18 mouse cellular contexts compared by ENCODE assay signal in the genomic region with DNA sequence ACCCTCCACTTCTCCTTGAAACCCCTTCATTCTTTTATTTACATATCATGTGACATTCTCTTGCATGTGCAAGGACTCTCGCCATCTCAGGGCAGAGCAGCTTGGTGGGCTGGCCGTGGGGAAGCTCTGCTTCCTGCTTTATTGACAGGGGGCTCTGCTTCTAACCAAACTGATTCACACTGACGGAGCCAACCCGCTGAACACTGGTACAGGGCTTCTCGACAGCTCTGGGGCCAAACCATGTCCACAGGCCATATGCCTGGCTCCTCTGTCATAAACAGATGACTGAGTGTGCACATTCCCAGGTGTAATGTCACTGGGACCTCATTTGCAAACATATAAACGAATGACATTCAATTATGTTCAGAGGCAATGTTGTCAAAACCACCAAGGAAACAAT.
A peak's percentile ranks its signal among the peaks of the same experiment; 100 is the strongest.
DNase-seq lines count a peak whose midpoint lies in the region; ATAC-seq and TF ChIP-seq lines count a peak whose summit lies in the region.
"Had no signal": no experiment of that assay in that cellular context is flagged by ENCODE, and none has a peak within 500 bp of the region (broad histone marks: within the 10 kb centered on the region; RNA-seq: fewer than 3 reads in every experiment).

No protein-coding gene starts in this region.

- TF ChIP-seq CTCF in forebrain, postnatal 0 days (IDR thresholded peaks at IDR 0.05; ENCODE audit: low read depth) = no peak
- TF ChIP-seq CTCF in brain, embryonic 14.5 days (IDR thresholded peaks at IDR 0.05; ENCODE audit: borderline replicate concordance, extremely low read depth, insufficient read depth, insufficient read length) = no peak
- no peak for TF ChIP-seq CTCF in hindbrain, postnatal 0 days (IDR thresholded peaks at IDR 0.05; ENCODE audit: low read depth)

- H3K4me2 ChIP-seq in forebrain, postnatal 0 days (ENCODE audit: low read depth) = no peak overlapping the region
- H3K4me2 ChIP-seq in forebrain, embryonic 14.5 days (ENCODE audit: low read length) = no peak overlapping the region
- H3K4me2 ChIP-seq in embryonic facial prominence, embryonic 12.5 days (replicated peaks) = no peak overlapping the region
- H3K4me2 ChIP-seq in hindbrain, postnatal 0 days (ENCODE audit: low read depth, low read length) = no peak overlapping the region
- H3K4me2 ChIP-seq: heart, embryonic 11.5 days; neural tube, embryonic 13.5 days had no signal

- no peaks in the 10 kb centered on the region for H3K9me3 ChIP-seq in forebrain, postnatal 0 days (ENCODE audit: low read length)
- no peaks in the 10 kb centered on the region for H3K9me3 ChIP-seq in forebrain, embryonic 14.5 days (replicated peaks; ENCODE audit: control insufficient read depth, low read length)
- no peaks in the 10 kb centered on the region for H3K9me3 ChIP-seq in embryonic facial prominence, embryonic 12.5 days
- no peaks in the 10 kb centered on the region for H3K9me3 ChIP-seq in hindbrain, postnatal 0 days (ENCODE audit: low read length)
- H3K9me3 ChIP-seq: neural tube, embryonic 13.5 days had no signal

- H3K27ac ChIP-seq in forebrain, postnatal 0 days (ENCODE audit: low read depth, low read length) = no peak overlapping the region
- H3K27ac ChIP-seq in forebrain, embryonic 14.5 days (ENCODE audit: low read depth, low read length) = no peak overlapping the region
- no peak overlapping the region for H3K27ac ChIP-seq in embryonic facial prominence, embryonic 12.5 days
- no peak overlapping the region for H3K27ac ChIP-seq in hindbrain, postnatal 0 days
- H3K27ac ChIP-seq: macrophage; neural tube, embryonic 13.5 days had no signal

- peak; percentile 81 for ATAC-seq in forebrain, postnatal 0 days
- no peak for ATAC-seq in forebrain, embryonic 14.5 days
- ATAC-seq in embryonic facial prominence, embryonic 12.5 days (ENCODE audit: insufficient number of reproducible peaks, insufficient read depth, low FRiP score, low TSS enrichment) = 0 out of 2 replicates have a peak, but pooled peaks have one; percentile 47
- peak; percentile 58; the same call in 1 of the 2 replicates for ATAC-seq in hindbrain, postnatal 0 days

- WGBS in forebrain, postnatal 0 days = 47% methylated on average over 6 of the region's 6 CpGs
- 55% methylated on average over 6 of the region's 6 CpGs for WGBS in forebrain, embryonic 14.5 days
- WGBS in embryonic facial prominence, embryonic 12.5 days = 42% methylated on average over 6 of the region's 6 CpGs
- WGBS in hindbrain, postnatal 0 days = 27% methylated on average over 6 of the region's 6 CpGs

- no peak for TF ChIP-seq POLR2A in brain, embryonic 14.5 days (IDR thresholded peaks at IDR 0.05; ENCODE audit: borderline replicate concordance, extremely low read depth, insufficient read depth, insufficient read length, poor library complexity, severe bottlenecking)

- no peak overlapping the region for H3K4me3 ChIP-seq in forebrain, postnatal 0 days (ENCODE audit: low read depth, low read length)
- no peak overlapping the region for H3K4me3 ChIP-seq in forebrain, embryonic 14.5 days (ENCODE audit: low read depth, low read length)
- H3K4me3 ChIP-seq in embryonic facial prominence, embryonic 12.5 days = no peak overlapping the region
- H3K4me3 ChIP-seq in hindbrain, postnatal 0 days (ENCODE audit: low read length) = no peak overlapping the region
- H3K4me3 ChIP-seq: neural tube, embryonic 13.5 days had no signal

- no peaks in the 10 kb centered on the region for H3K36me3 ChIP-seq in forebrain, postnatal 0 days (ENCODE audit: insufficient read depth)
- H3K36me3 ChIP-seq in forebrain, embryonic 14.5 days (ENCODE audit: control insufficient read depth, insufficient read depth, low read length) = no peaks in the 10 kb centered on the region
- no peaks in the 10 kb centered on the region for H3K36me3 ChIP-seq in embryonic facial prominence, embryonic 12.5 days
- no peaks in the 10 kb centered on the region for H3K36me3 ChIP-seq in hindbrain, postnatal 0 days (ENCODE audit: insufficient read depth, low read length)
- H3K36me3 ChIP-seq: neural tube, embryonic 13.5 days had no signal

- peak; percentile 11 for DNase-seq in forebrain, postnatal 0 days
- no peak for DNase-seq in forebrain, embryonic 14.5 days (ENCODE audit: low spot score)
- peak; percentile 64 for DNase-seq in brain, embryonic 14.5 days (ENCODE audit: low read depth)
- peak; percentile 32 for DNase-seq in hindbrain, postnatal 0 days (ENCODE audit: low spot score)
- no peak for DNase-seq in thymus, postnatal 25 days
- DNase-seq in layer of hippocampus, adult 18-20 months (ENCODE audit: low spot score in 2 of 2) = no peak
- DNase-seq: adrenal gland, postnatal 14 days; cerebellum, adult 8-10 months; gastrocnemius, postnatal 36 days; heart, postnatal 14 days; kidney, postnatal 4 days; liver; lung, adult 18-20 months; thymus, postnatal 4 days had no signal

- H3K9ac ChIP-seq in forebrain, postnatal 0 days = no peak overlapping the region
- H3K9ac ChIP-seq in forebrain, embryonic 14.5 days (ENCODE audit: low read length) = no peak overlapping the region
- no peak overlapping the region for H3K9ac ChIP-seq in embryonic facial prominence, embryonic 12.5 days
- H3K9ac ChIP-seq in hindbrain, postnatal 0 days (replicated peaks; ENCODE audit: low read length) = no peak overlapping the region
- H3K9ac ChIP-seq: neural tube, embryonic 13.5 days had no signal

- no peaks in the 10 kb centered on the region for H3K27me3 ChIP-seq in forebrain, postnatal 0 days (ENCODE audit: insufficient read depth, low read length)
- H3K27me3 ChIP-seq in forebrain, embryonic 14.5 days (replicated peaks; ENCODE audit: control insufficient read depth, insufficient read depth, low read length) = no peaks in the 10 kb centered on the region
- H3K27me3 ChIP-seq in embryonic facial prominence, embryonic 12.5 days = no peaks in the 10 kb centered on the region
- no peaks in the 10 kb centered on the region for H3K27me3 ChIP-seq in hindbrain, postnatal 0 days (ENCODE audit: insufficient read depth, low read length)
- H3K27me3 ChIP-seq: neural tube, embryonic 13.5 days had no signal

- no peaks in the 10 kb centered on the region for H3K4me1 ChIP-seq in forebrain, postnatal 0 days (ENCODE audit: insufficient read depth)
- peaks cover 3% of the 10 kb centered on the region; the same call in 1 of the 2 replicates for H3K4me1 ChIP-seq in forebrain, embryonic 14.5 days (ENCODE audit: control insufficient read depth, insufficient read depth, low read length)
- H3K4me1 ChIP-seq in embryonic facial prominence, embryonic 12.5 days = no peaks in the 10 kb centered on the region
- no peaks in the 10 kb centered on the region for H3K4me1 ChIP-seq in hindbrain, postnatal 0 days (ENCODE audit: insufficient read depth, low read length)

Comparison
In these comparisons a context has a peak if more than half of its experiments do, and no peak if none do; other contexts are left out.
1. DNase-seq: peak in forebrain, postnatal 0 days (single experiment), brain, embryonic 14.5 days (single experiment) and hindbrain, postnatal 0 days (single experiment); none in forebrain, embryonic 14.5 days (single experiment), thymus, postnatal 25 days (single experiment) and layer of hippocampus, adult 18-20 months (0 of 2).